Mouse (Mus musculus): ENCODE results near the gene Slc6a2. TPM values are rescaled to one million over a fixed set of nuclear protein-coding genes. Genes with fewer than 3 reads are reported as not detected.

The Slc6a2 gene
- total and polyA plus RNA-seq, 3 experiments = under 0.01 TPM; not detected in 2

- no peaks in the 10 kb centered on the region for H3K36me3 ChIP-seq (replicated peaks)
- DNase-seq (ENCODE audit: low spot score) (no peak), ATAC-seq (ENCODE audit: extremely low read depth, insufficient number of reproducible peaks, low FRiP score, poor library complexity, severe bottlenecking) (no peak)
- TF ChIP-seq GATA1 (IDR thresholded peaks at IDR 0.05; ENCODE audit: borderline replicate concordance, low read length) (no peak), POLR2AphosphoS5 (IDR thresholded peaks at IDR 0.05; ENCODE audit: insufficient replicate concordance, low read depth, low read length) (no peak), TAL1 (conservative IDR thresholded peaks at IDR 0.05; ENCODE audit: low read depth, low read length) (no peak), GATA2 (IDR thresholded peaks at IDR 0.05; ENCODE audit: borderline replicate concordance, low read depth, low read length) (no peak), CTCF (IDR thresholded peaks at IDR 0.05; ENCODE audit: low read depth, low read length) (no peak)
- H3K9me3 ChIP-seq (replicated peaks) = peaks cover 8% of the 10 kb centered on the region
- no peaks in the 10 kb centered on the region for H3K27me3 ChIP-seq (ENCODE audit: insufficient read depth, low read length)
- H3K4me3 ChIP-seq (ENCODE audit: low read depth, low read length) = no peak overlapping the region
- no peaks in the 10 kb centered on the region for H3K4me1 ChIP-seq (ENCODE audit: insufficient read depth, low read depth, low read length)
Measured at GRCm38 (mm10) chr8:93040256-93040655, 80.4 kb downstream of the Slc6a2 start.

GRCm38 (mm10) chr8:93040776-93041567 lies 81.1 kb downstream of the Slc6a2 start:
- Histone ChIP-seq H3K27me3 (ENCODE audit: insufficient read depth, low read length) (no peaks in the 10 kb centered on the region), H3K4me3 (ENCODE audit: low read depth, low read length) (no peak overlapping the region), H3K36me3 (replicated peaks) (no peaks in the 10 kb centered on the region), H3K9me3 (replicated peaks) (peaks cover 3% of the 10 kb centered on the region), H3K4me1 (ENCODE audit: insufficient read depth, low read depth, low read length) (no peaks in the 10 kb centered on the region)
- DNase-seq (ENCODE audit: low spot score) (no peak), ATAC-seq (ENCODE audit: extremely low read depth, insufficient number of reproducible peaks, low FRiP score, poor library complexity, severe bottlenecking) (no peak)
- TF ChIP-seq CTCF (IDR thresholded peaks at IDR 0.05; ENCODE audit: low read depth, low read length) (no peak), GATA1 (IDR thresholded peaks at IDR 0.05; ENCODE audit: borderline replicate concordance, low read length) (no peak), POLR2AphosphoS5 (IDR thresholded peaks at IDR 0.05; ENCODE audit: insufficient replicate concordance, low read depth, low read length) (no peak), TAL1 (conservative IDR thresholded peaks at IDR 0.05; ENCODE audit: low read depth, low read length) (no peak), GATA2 (IDR thresholded peaks at IDR 0.05; ENCODE audit: borderline replicate concordance, low read depth, low read length) (no peak)

- no peak for DNase-seq (ENCODE audit: low spot score)
- peaks cover 13% of the 10 kb centered on the region for H3K9me3 ChIP-seq (replicated peaks)
- H3K4me1 ChIP-seq (ENCODE audit: insufficient read depth, low read depth, low read length) = no peaks in the 10 kb centered on the region
- TF ChIP-seq TAL1 (conservative IDR thresholded peaks at IDR 0.05; ENCODE audit: low read depth, low read length) (no peak), POLR2AphosphoS5 (IDR thresholded peaks at IDR 0.05; ENCODE audit: insufficient replicate concordance, low read depth, low read length) (no peak), GATA1 (IDR thresholded peaks at IDR 0.05; ENCODE audit: borderline replicate concordance, low read length) (no peak), GATA2 (IDR thresholded peaks at IDR 0.05; ENCODE audit: borderline replicate concordance, low read depth, low read length) (no peak), CTCF (IDR thresholded peaks at IDR 0.05; ENCODE audit: low read depth, low read length) (no peak)
- no peaks in the 10 kb centered on the region for H3K27me3 ChIP-seq (ENCODE audit: insufficient read depth, low read length)
- no peaks in the 10 kb centered on the region for H3K36me3 ChIP-seq (replicated peaks)
- no peak for ATAC-seq (ENCODE audit: extremely low read depth, insufficient number of reproducible peaks, low FRiP score, poor library complexity, severe bottlenecking)
- no peak overlapping the region for H3K4me3 ChIP-seq (ENCODE audit: low read depth, low read length)
Measured at GRCm38 (mm10) chr8:93043083-93043482, 83.2 kb downstream of the Slc6a2 start.

- Histone ChIP-seq H3K4me1 (ENCODE audit: insufficient read depth, low read depth, low read length) (no peaks in the 10 kb centered on the region), H3K36me3 (replicated peaks) (no peaks in the 10 kb centered on the region), H3K9me3 (replicated peaks) (peaks cover 13% of the 10 kb centered on the region), H3K4me3 (ENCODE audit: low read depth, low read length) (no peak within 1 kb of the TSS), H3K27me3 (ENCODE audit: insufficient read depth, low read length) (no peaks in the 10 kb centered on the region)
- TF ChIP-seq POLR2AphosphoS5 (IDR thresholded peaks at IDR 0.05; ENCODE audit: insufficient replicate concordance, low read depth, low read length) = no peak
- no peak for TF ChIP-seq TAL1 (conservative IDR thresholded peaks at IDR 0.05; ENCODE audit: low read depth, low read length)
- no peak for TF ChIP-seq GATA1 (IDR thresholded peaks at IDR 0.05; ENCODE audit: borderline replicate concordance, low read length)
- TF ChIP-seq CTCF (IDR thresholded peaks at IDR 0.05; ENCODE audit: low read depth, low read length) = no peak
- TF ChIP-seq GATA2 (IDR thresholded peaks at IDR 0.05; ENCODE audit: borderline replicate concordance, low read depth, low read length) = no peak
- ATAC-seq (ENCODE audit: extremely low read depth, insufficient number of reproducible peaks, low FRiP score, poor library complexity, severe bottlenecking) = no peak
- no peak for DNase-seq (ENCODE audit: low spot score)
Measured at GRCm38 (mm10) chr8:93048092-93048491, 88.2 kb downstream of the Slc6a2 start, which contains the start of gene Ces1a. Ces1a (minus strand) TSS chr8:93048192.

GRCm38 (mm10) chr8:93048510-93049416 lies 88.9 kb downstream of the Slc6a2 start:
- H3K36me3 ChIP-seq (replicated peaks) = no peaks in the 10 kb centered on the region
- TF ChIP-seq CTCF (IDR thresholded peaks at IDR 0.05; ENCODE audit: low read depth, low read length) (no peak), TAL1 (conservative IDR thresholded peaks at IDR 0.05; ENCODE audit: low read depth, low read length) (no peak), POLR2AphosphoS5 (IDR thresholded peaks at IDR 0.05; ENCODE audit: insufficient replicate concordance, low read depth, low read length) (no peak), GATA2 (IDR thresholded peaks at IDR 0.05; ENCODE audit: borderline replicate concordance, low read depth, low read length) (no peak), GATA1 (IDR thresholded peaks at IDR 0.05; ENCODE audit: borderline replicate concordance, low read length) (no peak)
- ATAC-seq (ENCODE audit: extremely low read depth, insufficient number of reproducible peaks, low FRiP score, poor library complexity, severe bottlenecking) (no peak), DNase-seq (ENCODE audit: low spot score) (no peak)
- H3K9me3 ChIP-seq (replicated peaks) = peaks cover 13% of the 10 kb centered on the region
- H3K4me3 ChIP-seq (ENCODE audit: low read depth, low read length) = no peak overlapping the region
- H3K4me1 ChIP-seq (ENCODE audit: insufficient read depth, low read depth, low read length) = no peaks in the 10 kb centered on the region
- no peaks in the 10 kb centered on the region for H3K27me3 ChIP-seq (ENCODE audit: insufficient read depth, low read length)

Other genes with a start within 250 kb of the Slc6a2 start
- gene Mmp2, start 132.8 kb upstream of the Slc6a2 start, total RNA-seq (2014; fragmentation: Nextera tagmentation) = not detected in 2 replicates
- 0.05 and 0.06 TPM in 2 replicates for gene Mmp2, start 132.8 kb upstream of the Slc6a2 start, total RNA-seq (2017)
- not detected in 2 replicates for gene Mmp2, start 132.8 kb upstream of the Slc6a2 start, polyA plus RNA-seq (2012)
- not detected in 2 replicates for gene Lpcat2, start 104.7 kb upstream of the Slc6a2 start, total RNA-seq (2014; fragmentation: Nextera tagmentation)
- 0.16 TPM in 1 of 2 replicates, not detected in the other for gene Lpcat2, start 104.7 kb upstream of the Slc6a2 start, total RNA-seq (2017)
- gene Lpcat2, start 104.7 kb upstream of the Slc6a2 start, polyA plus RNA-seq (2012) = not detected in 2 replicates
- not detected in 2 replicates for gene Capns2, start 58.7 kb upstream of the Slc6a2 start, total RNA-seq (2014; fragmentation: Nextera tagmentation)
- gene Capns2, start 58.7 kb upstream of the Slc6a2 start, total RNA-seq (2017) = not detected in 2 replicates
- gene Capns2, start 58.7 kb upstream of the Slc6a2 start, polyA plus RNA-seq (2012) = not detected in 2 replicates
- gene Ces1a, start 88.1 kb downstream of the Slc6a2 start, total RNA-seq (2014; fragmentation: Nextera tagmentation) = not detected in 2 replicates
- gene Ces1a, start 88.1 kb downstream of the Slc6a2 start, total RNA-seq (2017) = 0.05 TPM in 1 of 2 replicates, not detected in the other
- gene Ces1a, start 88.1 kb downstream of the Slc6a2 start, polyA plus RNA-seq (2012) = not detected in 2 replicates
- not detected in 2 replicates for gene Ces1b, start 119.9 kb downstream of the Slc6a2 start, total RNA-seq (2014; fragmentation: Nextera tagmentation)
- 0.05 TPM in 1 of 2 replicates, not detected in the other for gene Ces1b, start 119.9 kb downstream of the Slc6a2 start, total RNA-seq (2017)
- gene Ces1b, start 119.9 kb downstream of the Slc6a2 start, polyA plus RNA-seq (2012) = not detected in 2 replicates
- gene Ces1c, start 171.2 kb downstream of the Slc6a2 start, total RNA-seq (2014; fragmentation: Nextera tagmentation) = not detected in 2 replicates
- gene Ces1c, start 171.2 kb downstream of the Slc6a2 start, total RNA-seq (2017) = not detected in 2 replicates
- not detected in 2 replicates for gene Ces1c, start 171.2 kb downstream of the Slc6a2 start, polyA plus RNA-seq (2012)
- not detected in 2 replicates for gene Ces1d, start 237.8 kb downstream of the Slc6a2 start, total RNA-seq (2014; fragmentation: Nextera tagmentation)
- not detected in 2 replicates for gene Ces1d, start 237.8 kb downstream of the Slc6a2 start, total RNA-seq (2017)
- gene Ces1d, start 237.8 kb downstream of the Slc6a2 start, polyA plus RNA-seq (2012) = not detected in 2 replicates